Mouse (Mus musculus): ENCODE results near the gene Treml2. TPM values are rescaled to one million over a fixed set of nuclear protein-coding genes. Genes with fewer than 3 reads are reported as not detected.
"Not testable (repeated sequence)": the region's sequence is repeated elsewhere in the genome, so short reads cannot be mapped to it uniquely, and the experiment has no call there.

Gene Treml2
- polyA plus RNA-seq, 1 experiment from 2014 or later, result 0.37 TPM

- Histone ChIP-seq H3K4me1 (ENCODE audit: control insufficient read depth, insufficient read depth, low read length) (no peaks in the 10 kb centered on the region), H3K9ac (ENCODE audit: low read length) (no peak overlapping the region), H3K4me3 (ENCODE audit: low read depth, low read length) (no peak overlapping the region), H3K27ac (ENCODE audit: low read depth, low read length) (no peak overlapping the region), H3K4me2 (no peak overlapping the region), H3K9me3 (ENCODE audit: control insufficient read depth, low read length) (no peaks in the 10 kb centered on the region), H3K27me3 (ENCODE audit: control insufficient read depth, insufficient read depth, low read length) (no peaks in the 10 kb centered on the region), H3K36me3 (ENCODE audit: control insufficient read depth, insufficient read depth, low read length) (no peaks in the 10 kb centered on the region)
- no peak for DNase-seq (ENCODE audit: low spot score, missing footprints)
- no peak for ATAC-seq (ENCODE audit: low FRiP score)
- WGBS, result 75% methylated on average over 2 of the region's 2 CpGs
Measured at GRCm38 (mm10) chr17:48312124-48312523, 12.8 kb downstream of the Treml2 start.

GRCm38 (mm10) chr17:48315905-48316579 lies 16.7 kb downstream of the Treml2 start, which contains the start of gene B430306N03Rik:
B430306N03Rik (plus strand) TSS chr17:48316141.
- not testable (repeated sequence) for H3K4me1 ChIP-seq (ENCODE audit: control insufficient read depth, insufficient read depth, low read length); ATAC-seq (ENCODE audit: low FRiP score); H3K27ac ChIP-seq (ENCODE audit: low read depth, low read length); H3K9ac ChIP-seq (ENCODE audit: low read length); H3K4me2 ChIP-seq; H3K9me3 ChIP-seq (ENCODE audit: control insufficient read depth, low read length); DNase-seq (ENCODE audit: low spot score, missing footprints); H3K4me3 ChIP-seq (ENCODE audit: low read depth, low read length); H3K27me3 ChIP-seq (ENCODE audit: control insufficient read depth, insufficient read depth, low read length); H3K36me3 ChIP-seq (ENCODE audit: control insufficient read depth, insufficient read depth, low read length)
- 92% methylated on average over 3 of the region's 3 CpGs for WGBS

- no peaks in the 10 kb centered on the region for H3K36me3 ChIP-seq (ENCODE audit: control insufficient read depth, insufficient read depth, low read length)
- H3K27me3 ChIP-seq (ENCODE audit: control insufficient read depth, insufficient read depth, low read length), result no peaks in the 10 kb centered on the region
- no peak for ATAC-seq (ENCODE audit: low FRiP score)
- H3K4me1 ChIP-seq (ENCODE audit: control insufficient read depth, insufficient read depth, low read length), result no peaks in the 10 kb centered on the region
- no peak overlapping the region for H3K4me2 ChIP-seq
- H3K9ac ChIP-seq (ENCODE audit: low read length), result no peak overlapping the region
- H3K4me3 ChIP-seq (ENCODE audit: low read depth, low read length), result no peak overlapping the region
- no peak overlapping the region for H3K27ac ChIP-seq (ENCODE audit: low read depth, low read length)
- 97% methylated on average over 1 of the region's 1 CpGs for WGBS
- H3K9me3 ChIP-seq (ENCODE audit: control insufficient read depth, low read length), result no peaks in the 10 kb centered on the region
- no peak for DNase-seq (ENCODE audit: low spot score, missing footprints)
Measured at GRCm38 (mm10) chr17:48318686-48319085, 19.4 kb downstream of the Treml2 start.

GRCm38 (mm10) chr17:48321279-48321678 lies 22.0 kb downstream of the Treml2 start:
- H3K27me3 ChIP-seq (ENCODE audit: control insufficient read depth, insufficient read depth, low read length), result no peaks in the 10 kb centered on the region
- H3K9ac ChIP-seq (ENCODE audit: low read length), result no peak overlapping the region
- no peak overlapping the region for H3K4me3 ChIP-seq (ENCODE audit: low read depth, low read length)
- H3K4me2 ChIP-seq, result no peak overlapping the region
- no peaks in the 10 kb centered on the region for H3K9me3 ChIP-seq (ENCODE audit: control insufficient read depth, low read length)
- no peak overlapping the region for H3K27ac ChIP-seq (ENCODE audit: low read depth, low read length)
- ATAC-seq (ENCODE audit: low FRiP score) (no peak), DNase-seq (ENCODE audit: low spot score, missing footprints) (no peak)
- WGBS, result 83% methylated on average over 2 of the region's 2 CpGs
- H3K36me3 ChIP-seq (ENCODE audit: control insufficient read depth, insufficient read depth, low read length), result no peaks in the 10 kb centered on the region
- H3K4me1 ChIP-seq (ENCODE audit: control insufficient read depth, insufficient read depth, low read length), result no peaks in the 10 kb centered on the region

GRCm38 (mm10) chr17:48323236-48323635 lies 23.9 kb downstream of the Treml2 start:
- ATAC-seq (ENCODE audit: low FRiP score) (no peak), DNase-seq (ENCODE audit: low spot score, missing footprints) (no peak)
- Histone ChIP-seq H3K4me1 (ENCODE audit: control insufficient read depth, insufficient read depth, low read length) (no peaks in the 10 kb centered on the region), H3K9ac (ENCODE audit: low read length) (no peak overlapping the region), H3K27me3 (ENCODE audit: control insufficient read depth, insufficient read depth, low read length) (no peaks in the 10 kb centered on the region), H3K9me3 (ENCODE audit: control insufficient read depth, low read length) (no peaks in the 10 kb centered on the region), H3K36me3 (ENCODE audit: control insufficient read depth, insufficient read depth, low read length) (no peaks in the 10 kb centered on the region), H3K4me3 (ENCODE audit: low read depth, low read length) (no peak overlapping the region), H3K4me2 (no peak overlapping the region), H3K27ac (ENCODE audit: low read depth, low read length) (no peak overlapping the region)
- 70% methylated on average over 3 of the region's 3 CpGs for WGBS

- Histone ChIP-seq H3K4me1 (ENCODE audit: control insufficient read depth, insufficient read depth, low read length) (no peaks in the 10 kb centered on the region), H3K27ac (ENCODE audit: low read depth, low read length) (no peak overlapping the region), H3K36me3 (ENCODE audit: control insufficient read depth, insufficient read depth, low read length) (no peaks in the 10 kb centered on the region), H3K27me3 (ENCODE audit: control insufficient read depth, insufficient read depth, low read length) (no peaks in the 10 kb centered on the region), H3K9me3 (ENCODE audit: control insufficient read depth, low read length) (no peaks in the 10 kb centered on the region), H3K4me3 (ENCODE audit: low read depth, low read length) (no peak overlapping the region), H3K9ac (ENCODE audit: low read length) (no peak overlapping the region), H3K4me2 (no peak overlapping the region)
- DNase-seq (ENCODE audit: low spot score, missing footprints) (no peak), ATAC-seq (ENCODE audit: low FRiP score) (no peak)
- 93% methylated on average over 5 of the region's 5 CpGs for WGBS
Measured at GRCm38 (mm10) chr17:48324258-48324657, 25.0 kb downstream of the Treml2 start.

- ATAC-seq (ENCODE audit: low FRiP score) (no peak), DNase-seq (ENCODE audit: low spot score, missing footprints) (no peak)
- H3K27me3 ChIP-seq (ENCODE audit: control insufficient read depth, insufficient read depth, low read length), result no peaks in the 10 kb centered on the region
- H3K9me3 ChIP-seq (ENCODE audit: control insufficient read depth, low read length), result no peaks in the 10 kb centered on the region
- 91% methylated on average over 6 of the region's 6 CpGs for WGBS
- H3K4me1 ChIP-seq (ENCODE audit: control insufficient read depth, insufficient read depth, low read length), result no peaks in the 10 kb centered on the region
- no peak overlapping the region for H3K4me2 ChIP-seq
- no peak overlapping the region for H3K9ac ChIP-seq (ENCODE audit: low read length)
- no peaks in the 10 kb centered on the region for H3K36me3 ChIP-seq (ENCODE audit: control insufficient read depth, insufficient read depth, low read length)
- no peak overlapping the region for H3K27ac ChIP-seq (ENCODE audit: low read depth, low read length)
- H3K4me3 ChIP-seq (ENCODE audit: low read depth, low read length), result no peak overlapping the region
Measured at GRCm38 (mm10) chr17:48325093-48325492, 25.8 kb downstream of the Treml2 start.

- Histone ChIP-seq H3K4me1 (ENCODE audit: control insufficient read depth, insufficient read depth, low read length) (no peaks in the 10 kb centered on the region), H3K4me2 (no peak overlapping the region), H3K9ac (ENCODE audit: low read length) (no peak overlapping the region), H3K27me3 (ENCODE audit: control insufficient read depth, insufficient read depth, low read length) (no peaks in the 10 kb centered on the region), H3K9me3 (ENCODE audit: control insufficient read depth, low read length) (no peaks in the 10 kb centered on the region), H3K4me3 (ENCODE audit: low read depth, low read length) (no peak overlapping the region), H3K27ac (ENCODE audit: low read depth, low read length) (no peak overlapping the region), H3K36me3 (ENCODE audit: control insufficient read depth, insufficient read depth, low read length) (no peaks in the 10 kb centered on the region)
- ATAC-seq (ENCODE audit: low FRiP score) (no peak), DNase-seq (ENCODE audit: low spot score, missing footprints) (no peak)
- 92% methylated on average over 11 of the region's 11 CpGs for WGBS
Measured at GRCm38 (mm10) chr17:48325638-48326037, 26.3 kb downstream of the Treml2 start.

GRCm38 (mm10) chr17:48326656-48327055 lies 27.4 kb downstream of the Treml2 start:
- no peak for ATAC-seq (ENCODE audit: low FRiP score)
- no peaks in the 10 kb centered on the region for H3K4me1 ChIP-seq (ENCODE audit: control insufficient read depth, insufficient read depth, low read length)
- WGBS, result 89% methylated on average over 4 of the region's 4 CpGs
- no peaks in the 10 kb centered on the region for H3K36me3 ChIP-seq (ENCODE audit: control insufficient read depth, insufficient read depth, low read length)
- H3K9me3 ChIP-seq (ENCODE audit: control insufficient read depth, low read length), result no peaks in the 10 kb centered on the region
- H3K9ac ChIP-seq (ENCODE audit: low read length), result no peak overlapping the region
- H3K4me2 ChIP-seq, result no peak overlapping the region
- H3K27ac ChIP-seq (ENCODE audit: low read depth, low read length), result no peak overlapping the region
- DNase-seq (ENCODE audit: low spot score, missing footprints), result no peak
- H3K4me3 ChIP-seq (ENCODE audit: low read depth, low read length), result no peak overlapping the region
- H3K27me3 ChIP-seq (ENCODE audit: control insufficient read depth, insufficient read depth, low read length), result no peaks in the 10 kb centered on the region

Data from midbrain, embryonic 11.5 days (tissue).